Mouse (Mus musculus) MEL-GATA-1-ER (cell line): Measurements from ENCODE around the gene Rcbtb2.

Experiments
- DNase-seq: peaks from one replicate; pipeline ENCODE4 v3.0.0-alpha.2; 2012; ENCODE audit warnings: low read depth; ENCODE audit errors: extremely low read depth

Gene Rcbtb2

DNA sequence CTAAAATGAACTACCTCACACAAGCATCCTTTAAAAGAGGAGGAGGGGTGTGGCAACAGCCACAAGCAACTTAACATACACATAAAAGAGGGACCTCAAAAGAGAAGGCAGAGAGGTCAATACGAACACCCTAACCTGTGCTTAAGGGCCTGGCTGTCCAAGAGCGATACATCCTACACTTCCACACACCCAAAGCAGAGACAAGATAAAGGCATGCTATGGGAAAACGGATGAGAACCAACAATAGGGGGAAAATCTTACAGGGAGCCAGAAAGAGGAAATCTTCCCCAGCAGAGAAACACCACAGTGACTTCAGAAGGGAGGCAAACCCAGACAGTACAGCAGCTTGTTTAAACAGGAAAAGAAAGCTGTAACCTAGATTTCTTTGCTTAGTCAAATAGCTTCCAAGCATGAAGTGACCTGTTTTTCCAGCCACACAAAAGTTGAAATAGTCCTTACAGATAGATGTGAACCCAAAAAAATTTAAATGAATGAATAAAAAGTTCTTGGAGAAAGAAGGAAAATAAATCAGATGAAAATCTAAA lies 132.7 kb downstream of the Rcbtb2 start:
- no peak for DNase-seq

DNA sequence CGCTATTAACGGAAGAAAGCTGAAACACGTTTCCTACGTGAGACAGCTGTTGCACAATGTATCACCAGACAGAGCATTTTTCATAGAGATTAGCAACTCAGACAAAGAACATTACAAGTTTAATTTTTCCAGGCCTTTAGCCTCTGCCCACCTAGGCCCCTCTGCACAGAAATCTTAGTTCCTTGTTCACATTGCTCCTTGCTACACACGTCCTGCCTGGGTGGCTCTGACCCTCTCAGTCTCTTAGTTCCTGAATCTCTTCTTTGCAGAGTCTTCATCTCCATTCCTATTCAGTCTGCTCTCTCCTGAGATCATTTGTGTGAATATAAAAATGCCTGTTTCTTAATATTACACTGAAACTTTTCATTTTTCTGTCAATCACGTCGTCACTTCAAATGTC lies 134.5 kb downstream of the Rcbtb2 start:
- DNase-seq, result no peak
